Mouse (Mus musculus): ENCODE data around the gene Timp2.

- TF ChIP-seq CTCF (IDR thresholded peaks at IDR 0.05; ENCODE audit: borderline replicate concordance, insufficient read depth, low read length), result peak; percentile 45; the same call in 1 of the 2 replicates
- no peak for TF ChIP-seq POLR2A (IDR thresholded peaks at IDR 0.05; ENCODE audit: low read depth, low read length)
These were observed 36.9 kb downstream of the Timp2 start for GRCm38 (mm10) chr11:118318678-118319077.

All from embryonic fibroblast, embryonic 13.5 days (primary cell).